Mouse (Mus musculus) right cerebral cortex, postnatal 10 days (tissue): ENCODE measurements at regions not wholly inside any gene's neighbourhood (a gene's known extent, or its start where the extent isn't known, plus 50 kb on each side); places are given as distances from the start of the nearest gene placed in this dataset.

Experiments used
- DNase-seq, 2 experiments: peaks; one replicate each; pipeline ENCODE4 v3.0.0; 2021; ENCODE audit warnings: low spot score in 2 of 2

- DNase-seq, result peak; percentile 52 to 72
Observed at GRCm38 (mm10) chr7:72362690-72363089, 56.3 kb upstream of the Mctp2 start.

GRCm38 (mm10) chr7:72391323-72391722 is 84.9 kb upstream of the Mctp2 start:
- peak; percentile 26 to 29 for DNase-seq

- DNase-seq, result peak; percentile 66 to 78
Observed at GRCm38 (mm10) chr7:72400056-72400455, 93.6 kb upstream of the Mctp2 start.

GRCm38 (mm10) chr7:72406131-72406530 is 99.7 kb upstream of the Mctp2 start:
- DNase-seq, result no peak

GRCm38 (mm10) chr7:72408409-72408986 is 102.1 kb upstream of the Mctp2 start:
- no peak for DNase-seq

- DNase-seq, result peak in 1 of 2 experiments; percentile 24
Observed at GRCm38 (mm10) chr7:72438552-72438951, 132.1 kb upstream of the Mctp2 start.

- no peak for DNase-seq
Observed at GRCm38 (mm10) chr7:72442001-72442400, 135.6 kb upstream of the Mctp2 start.

GRCm38 (mm10) chr7:72444016-72444415 is 137.6 kb upstream of the Mctp2 start:
- DNase-seq, result no peak

- no peak for DNase-seq
Observed at GRCm38 (mm10) chr7:72444792-72445191, 138.4 kb upstream of the Mctp2 start.

GRCm38 (mm10) chr7:72446911-72447310 is 140.5 kb upstream of the Mctp2 start:
- DNase-seq, result no peak

- no peak for DNase-seq
Observed at GRCm38 (mm10) chr7:72462978-72463377, 156.6 kb upstream of the Mctp2 start.

- DNase-seq, result no peak
Observed at GRCm38 (mm10) chr7:72464658-72465057, 158.2 kb upstream of the Mctp2 start.

GRCm38 (mm10) chr7:72469691-72470090 is 163.3 kb upstream of the Mctp2 start:
- DNase-seq, result no peak

GRCm38 (mm10) chr7:72474751-72475150 is 168.3 kb upstream of the Mctp2 start:
- DNase-seq, result peak; percentile 50 to 57

- DNase-seq, result no peak
Observed at GRCm38 (mm10) chr7:72478936-72479335, 172.5 kb upstream of the Mctp2 start.

- no peak for DNase-seq
Observed at GRCm38 (mm10) chr7:72481275-72481674, 174.9 kb upstream of the Mctp2 start.

GRCm38 (mm10) chr7:72490161-72490560 is 183.8 kb upstream of the Mctp2 start:
- DNase-seq, result no peak

- no peak for DNase-seq
Observed at GRCm38 (mm10) chr7:72493292-72493691, 186.9 kb upstream of the Mctp2 start.

GRCm38 (mm10) chr7:72496933-72497631 is 190.7 kb upstream of the Mctp2 start:
- DNase-seq, result no peak

- DNase-seq, result peak; percentile 27 to 37
Observed at GRCm38 (mm10) chr7:72498562-72499230, 192.3 kb upstream of the Mctp2 start.

- DNase-seq, result no peak
Observed at GRCm38 (mm10) chr7:72499788-72500187, 193.4 kb upstream of the Mctp2 start.

GRCm38 (mm10) chr7:72500190-72500589 is 193.8 kb upstream of the Mctp2 start:
- DNase-seq, result no peak

- no peak for DNase-seq
Observed at GRCm38 (mm10) chr7:72500996-72501395, 194.6 kb upstream of the Mctp2 start.
